Mouse (Mus musculus) heart, adult 2 months (tissue): ENCODE measurements around the gene Agap1.

Source experiments
- CTCF ChIP-seq: fragments of 200-600 bp; IDR thresholded peaks from 2 replicates; pipeline ENCODE4 v1.8.1; 2022; ENCODE audit warnings: antibody characterized with exemption, mild to moderate bottlenecking, moderate library complexity
- POLR2A ChIP-seq: fragments of 200-500 bp; IDR thresholded peaks from 2 replicates; pipeline ENCODE4 v1.6.1; 2011; ENCODE audit warnings: mild to moderate bottlenecking, low read depth, low read length, control low read depth; ENCODE audit not compliant: insufficient read depth

DNA sequence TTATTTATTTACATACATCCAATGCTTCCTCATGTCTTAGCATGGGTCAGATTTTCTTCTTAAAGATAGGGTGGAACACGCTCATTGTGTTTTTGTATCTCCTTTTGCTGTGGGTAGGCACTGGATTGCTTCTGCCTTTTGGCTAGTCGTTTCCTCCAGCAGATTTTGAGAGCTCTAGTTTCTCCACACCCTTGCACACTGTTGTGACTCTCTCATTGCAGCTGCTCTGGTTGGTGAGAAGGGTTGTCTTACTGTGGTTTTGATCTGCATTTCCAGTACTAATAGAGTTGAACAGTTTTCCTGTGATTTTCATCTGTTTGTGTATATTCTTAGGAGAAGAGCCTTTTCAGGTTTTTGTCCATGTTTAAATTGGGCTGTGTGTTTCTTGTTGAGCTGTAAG is 54.6 kb downstream of the Agap1 start:
- no peak for TF ChIP-seq CTCF
- no peak for TF ChIP-seq POLR2A
